Mouse (Mus musculus) erythroid progenitor cell, adult 5-6 weeks (primary cell): ENCODE results near the gene Fam178b. TPM values are rescaled to one million over a fixed set of nuclear protein-coding genes. Genes with fewer than 3 reads are reported as not detected.

Source experiments
- ATAC-seq: replicated peaks from 2 replicates; pipeline ENCODE4 v1.8.0; 2016; ENCODE audit warnings: moderate number of reproducible peaks, mild to moderate bottlenecking, moderate TSS enrichment, inconsistent platforms; ENCODE audit not compliant: poor library complexity, low FRiP score, severe bottlenecking
- total RNA-seq, 2 experiments: library from RNA; stranded (forward) in 1 of 2; stranded (reverse) in 1 of 2; fragments of 150-400 nt in 1 of 2; fragments of 186-747, 209-891 nt in 1 of 2; gene quantifications; 2 replicates each; pipeline versions ENCODE4 v1.2.3 to v1.2.4; 2015 to 2017; ENCODE audit warnings: low replicate concordance in 2 of 2

Fam178b gene
- total RNA-seq, 2 experiments from 2014 or later: not detected

DNA sequence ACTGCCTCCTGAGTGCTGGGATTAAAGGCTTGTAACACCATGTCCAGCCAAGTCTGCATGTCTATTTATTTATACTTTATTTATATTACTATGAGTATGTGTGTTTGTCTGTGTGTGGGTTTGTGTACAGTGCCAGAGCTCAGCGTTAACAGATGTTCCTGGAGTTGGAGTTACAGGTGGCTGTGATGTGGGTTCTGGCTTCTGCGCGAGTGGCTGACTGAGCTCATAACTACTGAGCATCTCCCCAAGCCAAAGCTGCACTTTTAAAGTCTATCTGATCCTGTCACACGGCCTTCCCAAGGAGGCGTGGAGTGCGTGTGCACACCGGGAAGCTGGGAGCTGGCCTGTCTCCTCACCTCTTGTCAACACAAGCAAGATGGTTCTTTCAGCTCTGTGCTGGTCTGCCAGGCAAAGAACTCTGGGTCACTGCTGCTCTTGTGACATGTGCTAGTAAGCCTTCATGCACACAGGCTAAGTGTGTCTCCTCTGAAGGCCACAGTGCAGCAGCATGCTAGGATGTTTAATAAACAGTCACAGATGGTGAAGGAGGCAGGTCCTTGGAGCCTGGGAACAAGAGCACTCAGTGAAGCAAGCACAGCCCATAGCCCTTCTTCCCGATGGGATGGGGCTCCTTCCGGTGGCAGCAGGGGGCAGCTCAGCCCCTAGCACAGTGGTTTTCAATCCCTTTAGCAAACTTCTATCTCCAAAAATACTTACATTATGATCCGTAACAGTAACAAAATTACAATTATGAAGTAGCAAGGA is 87.6 kb downstream of the Fam178b start:
- ATAC-seq: no peak

DNA sequence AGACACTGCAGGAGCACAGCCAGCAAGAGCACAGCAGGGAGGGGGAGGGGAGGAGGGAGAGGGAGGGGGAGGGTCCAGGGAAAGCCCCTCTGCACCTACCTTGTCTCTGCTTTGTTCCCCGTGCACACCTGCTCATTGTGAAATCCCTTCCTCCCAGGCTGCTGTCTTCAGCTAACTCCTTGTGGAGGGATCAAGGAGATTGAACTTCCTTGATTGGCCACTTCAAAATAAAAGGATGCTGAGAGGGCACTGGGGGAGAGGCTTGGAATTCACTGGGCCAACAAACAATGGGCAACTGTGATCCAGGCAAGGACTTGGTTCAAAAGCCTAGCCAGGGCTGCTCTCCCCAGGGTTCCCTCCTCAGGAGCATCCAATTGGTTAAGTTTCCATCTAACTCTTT is 89.9 kb downstream of the Fam178b start:
- ATAC-seq: no peak

DNA sequence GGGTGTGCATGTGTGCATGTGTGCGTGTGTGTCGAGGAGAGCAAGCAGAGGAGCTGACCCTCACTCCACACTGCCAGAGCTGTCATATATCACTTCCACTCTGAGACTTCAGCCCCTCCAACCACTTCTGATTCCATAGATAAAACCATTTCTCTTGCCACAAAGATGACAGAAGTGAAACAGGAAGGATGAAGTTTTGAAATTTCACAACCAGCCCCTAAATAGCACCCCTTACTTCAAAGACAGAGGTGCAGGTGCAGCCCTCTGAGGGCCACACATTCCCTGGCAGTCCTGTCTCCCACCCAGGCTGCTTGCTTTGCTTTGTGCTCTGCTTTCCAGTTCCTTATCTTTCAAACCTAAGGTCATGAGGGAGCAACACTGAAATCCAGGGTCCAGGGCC is 91.6 kb downstream of the Fam178b start:
- ATAC-seq: no peak

GRCm38 (mm10) chr1:36590664-36591063 is 92.3 kb downstream of the Fam178b start:
- no peak for ATAC-seq

- ATAC-seq: no peak
These were observed 93.5 kb downstream of the Fam178b start for GRCm38 (mm10) chr1:36589486-36589885.

DNA sequence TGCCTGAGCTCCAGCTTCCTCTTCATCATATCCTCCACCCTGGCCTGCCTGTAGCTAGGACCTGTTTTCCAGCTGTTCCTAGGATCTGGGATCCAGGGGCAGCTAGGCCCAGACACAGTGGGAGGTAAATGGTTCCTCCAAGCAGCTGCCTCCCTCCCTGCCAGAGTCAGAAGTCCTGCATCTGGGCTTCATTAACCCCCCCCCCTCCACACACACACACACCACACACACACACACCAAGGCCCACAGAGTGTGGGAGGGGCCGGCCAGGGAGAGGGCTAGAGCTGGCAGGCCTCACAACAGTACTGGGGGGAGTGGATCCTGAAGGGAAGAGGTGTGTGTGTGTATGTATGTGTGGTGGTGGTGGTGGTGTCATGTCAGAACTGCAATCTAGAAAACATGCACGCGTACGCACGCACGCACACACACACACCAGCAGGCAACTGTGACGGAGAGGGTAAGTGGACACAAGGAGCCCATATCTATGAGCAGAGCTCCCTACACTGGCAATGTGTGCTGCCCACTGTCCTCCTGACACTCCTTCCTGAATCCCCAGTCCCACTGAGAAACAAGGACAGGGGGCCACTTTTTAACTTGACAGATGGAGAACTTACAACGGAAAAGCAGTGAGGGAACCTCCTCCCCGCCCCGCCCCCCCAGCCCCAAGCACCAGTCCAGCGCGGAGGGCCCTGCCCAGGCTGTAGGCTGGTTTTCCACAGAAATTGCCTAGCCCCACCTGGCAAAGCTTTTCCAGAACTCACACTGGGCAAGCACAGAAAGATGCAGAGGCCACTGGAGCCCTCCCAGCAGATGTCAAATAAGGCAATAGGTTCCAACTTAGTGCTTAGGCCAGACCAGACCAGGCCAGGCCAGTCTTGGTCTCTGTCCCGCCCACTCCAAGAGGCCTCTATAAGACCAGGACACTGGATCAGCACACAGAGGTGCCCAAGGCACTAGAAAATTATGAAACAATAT is 94.2 kb downstream of the Fam178b start:
- no peak for ATAC-seq

DNA sequence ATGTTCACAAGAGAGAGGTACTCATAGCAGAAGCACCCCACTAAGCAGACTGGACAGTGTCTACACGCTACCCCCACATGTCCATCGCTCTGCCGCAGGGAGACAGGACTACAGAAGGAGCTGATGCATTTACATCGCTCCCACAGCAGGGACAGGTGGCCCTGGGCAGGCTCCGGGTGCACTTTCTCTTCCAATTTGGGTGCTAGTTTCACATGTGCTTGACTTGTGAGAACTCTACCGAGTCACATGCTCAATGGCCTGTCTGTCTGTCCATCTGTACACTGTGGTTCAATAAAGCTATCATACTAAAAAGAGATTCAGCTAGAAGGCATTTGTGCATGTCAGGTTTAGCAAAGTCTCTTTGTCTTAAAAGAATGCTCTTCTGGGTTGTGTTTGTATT is 95.1 kb downstream of the Fam178b start:
- no peak for ATAC-seq

GRCm38 (mm10) chr1:36586288-36586687 is 96.7 kb downstream of the Fam178b start:
- ATAC-seq: no peak

GRCm38 (mm10) chr1:36583408-36584116 is 99.4 kb downstream of the Fam178b start:
- no peak for ATAC-seq

DNA sequence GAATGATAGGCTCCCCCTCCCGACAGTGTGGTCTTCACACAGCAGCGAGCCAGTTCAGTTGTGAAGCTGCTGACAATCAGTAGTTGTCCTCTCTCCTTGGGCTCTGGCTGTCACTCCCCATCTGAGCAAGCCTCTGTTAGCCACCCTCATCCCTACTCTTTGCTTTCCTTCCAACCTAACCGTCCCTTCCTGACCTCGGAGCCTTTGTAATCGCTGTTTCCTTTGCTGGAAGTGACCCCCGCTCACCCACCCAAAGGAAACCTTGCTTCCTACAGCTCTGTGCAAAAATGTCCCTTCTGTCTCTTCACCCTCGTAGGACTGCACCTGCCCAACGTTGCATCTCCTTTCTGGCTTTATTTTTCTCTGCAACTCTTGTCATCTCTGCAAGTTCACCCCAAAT is 100.8 kb downstream of the Fam178b start:
- ATAC-seq: no peak

DNA sequence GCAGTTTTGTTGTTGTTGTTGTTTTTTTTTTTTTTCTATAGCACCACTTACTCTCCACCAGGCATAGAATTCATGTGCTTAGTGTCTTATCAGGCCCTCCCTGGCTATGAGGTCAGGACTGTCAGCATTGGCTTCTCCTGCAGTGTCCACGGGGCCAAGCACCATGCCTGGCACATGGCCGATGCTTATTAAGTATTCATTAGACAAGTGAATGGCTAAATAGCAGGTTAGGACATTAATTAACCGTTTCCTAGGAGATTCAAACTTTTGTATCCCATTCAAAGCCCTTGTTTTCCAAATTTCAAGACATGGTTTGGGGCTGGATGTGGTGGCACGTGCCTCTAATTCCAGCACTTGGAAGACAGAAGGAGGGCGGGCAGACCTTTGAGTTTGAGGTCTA is 101.7 kb downstream of the Fam178b start:
- ATAC-seq: no peak

DNA sequence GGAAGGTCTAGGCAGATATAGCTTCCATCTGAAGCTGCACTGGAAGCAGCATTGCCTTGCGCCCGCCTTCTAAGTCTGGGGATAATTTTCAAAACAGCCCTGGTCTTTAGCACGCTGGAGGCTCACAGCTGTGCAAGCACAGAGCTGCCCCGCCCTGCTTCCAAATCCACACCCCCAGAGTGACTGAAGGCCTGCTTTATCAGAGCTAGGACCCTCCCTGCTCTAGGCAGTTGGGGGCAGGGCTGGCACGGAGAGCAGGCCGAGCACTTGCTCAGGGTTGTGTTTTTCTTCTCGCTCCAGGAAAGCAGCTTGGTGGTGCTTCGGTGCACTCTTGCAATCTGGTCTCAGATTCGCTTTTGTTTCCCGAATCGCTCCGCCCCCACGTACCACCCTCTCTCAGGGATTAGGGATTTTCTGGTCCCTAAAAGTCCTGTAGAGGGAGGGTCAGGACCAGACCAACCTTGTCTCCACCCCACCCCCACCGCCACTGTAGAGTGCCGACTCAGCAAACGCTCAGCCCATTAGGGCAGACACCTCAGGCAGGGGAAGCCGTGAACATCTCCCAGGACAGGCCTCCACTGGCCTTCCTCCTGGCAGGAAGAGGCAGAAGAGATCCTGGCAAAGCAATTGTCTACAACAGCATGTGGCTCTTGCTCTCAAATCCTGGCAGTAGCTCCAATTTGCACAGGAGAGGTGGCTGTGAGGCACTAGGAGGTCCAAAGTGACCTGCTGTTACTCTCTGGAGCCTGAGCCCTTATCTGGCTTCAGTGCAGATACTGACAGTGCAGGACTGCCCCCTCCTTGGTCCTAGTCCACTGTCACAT is 102.4 kb downstream of the Fam178b start:
- 0 out of 2 replicates have a peak, but pooled peaks have one; percentile 11 for ATAC-seq

DNA sequence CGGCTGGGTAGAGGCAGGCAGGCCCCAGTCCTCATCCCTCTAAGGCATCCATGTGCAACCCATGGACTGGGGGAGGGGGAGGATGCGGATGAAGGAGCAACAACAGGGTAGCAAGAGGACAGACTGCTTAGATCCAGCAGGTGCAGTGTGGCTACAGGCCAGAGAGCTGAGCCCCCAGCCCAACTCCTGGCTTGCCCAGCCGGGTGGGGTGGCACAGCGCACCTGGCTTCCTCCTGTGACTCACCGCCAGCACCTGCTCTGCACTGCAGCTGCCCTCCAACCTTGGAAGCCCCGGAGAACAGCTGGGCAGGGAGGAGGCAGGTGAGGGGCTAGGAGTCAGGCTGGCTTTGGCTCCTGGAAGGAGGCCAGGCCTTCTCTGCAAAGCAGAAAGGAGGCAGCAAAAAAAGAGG is 103.0 kb downstream of the Fam178b start:
- 0 out of 2 replicates have a peak, but pooled peaks have one; percentile 14 for ATAC-seq

GRCm38 (mm10) chr1:36576991-36577675 is 105.8 kb downstream of the Fam178b start:
- ATAC-seq: no peak

- ATAC-seq: no peak
These were observed 107.6 kb downstream of the Fam178b start for GRCm38 (mm10) chr1:36575347-36575746.

GRCm38 (mm10) chr1:36574196-36574955 is 108.6 kb downstream of the Fam178b start:
- ATAC-seq: no peak

- ATAC-seq: no peak
These were observed 109.5 kb downstream of the Fam178b start for GRCm38 (mm10) chr1:36573524-36573923.

DNA sequence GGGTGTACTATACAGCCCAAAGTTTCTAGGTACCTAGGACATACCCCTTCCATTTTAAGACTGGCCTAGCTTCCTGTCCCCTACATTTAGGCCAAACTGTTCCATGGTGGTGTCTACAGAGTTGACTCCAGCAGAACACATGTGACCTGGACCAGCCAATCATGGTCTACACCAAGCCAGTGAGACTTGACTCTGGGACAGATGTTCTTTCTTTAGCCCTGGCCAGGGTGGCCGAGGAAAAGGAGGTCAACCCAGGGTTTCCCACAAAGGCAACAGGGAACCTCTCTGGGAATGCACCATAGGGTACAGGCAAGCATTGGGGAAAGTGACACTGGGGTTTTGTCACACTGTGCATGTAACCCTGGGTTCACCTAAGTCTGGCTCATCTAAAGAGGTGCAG is 110.3 kb downstream of the Fam178b start:
- no peak for ATAC-seq
